Mouse (Mus musculus): Measurements from ENCODE around the gene Sec14l4. TPM values are rescaled to one million over a fixed set of nuclear protein-coding genes. Genes with fewer than 3 reads are reported as not detected.
A peak's percentile ranks its signal among the peaks of the same experiment; 100 is the strongest.

Sec14l4 gene
- polyA plus RNA-seq, 1 experiment, result 5.2 TPM

DNA sequence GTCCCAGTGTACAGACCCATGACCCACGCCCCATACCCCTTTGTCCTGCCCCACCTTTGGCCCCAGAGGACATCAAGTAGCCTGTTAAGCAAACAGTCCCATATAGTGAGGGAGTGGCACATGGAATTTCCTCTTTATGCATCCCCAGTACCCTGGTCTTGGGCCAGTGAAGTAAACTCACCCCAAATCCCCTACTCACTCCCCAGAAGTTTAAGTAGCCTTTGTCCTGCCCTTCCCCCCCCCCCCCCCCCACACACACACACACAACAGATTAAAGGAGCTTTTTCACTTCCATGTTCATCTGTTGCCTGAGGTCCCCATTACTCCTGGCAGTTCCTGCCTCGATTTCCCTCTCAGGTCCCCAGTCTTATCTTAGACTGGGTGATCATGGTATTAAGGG is 7.9 kb upstream of the Sec14l4 start:
- Histone ChIP-seq H3K4me3 (ENCODE audit: low read depth, low read length) (no peak overlapping the region), H3K36me3 (ENCODE audit: control insufficient read depth, insufficient read depth, low read length, poor library complexity, severe bottlenecking) (no peaks in the 10 kb centered on the region), H3K9ac (ENCODE audit: low read depth, poor library complexity, severe bottlenecking) (no peak overlapping the region), H3K27ac (ENCODE audit: insufficient read depth, low read length) (no peak overlapping the region), H3K9me3 (replicated peaks; ENCODE audit: control insufficient read depth, insufficient read depth, low read length, poor library complexity, severe bottlenecking) (0 out of 2 replicates have a peak, but pooled peaks cover 3% of the 10 kb centered on the region), H3K4me1 (ENCODE audit: control insufficient read depth, insufficient read depth, low read length) (peaks cover 2% of the 10 kb centered on the region), H3K27me3 (ENCODE audit: control insufficient read depth, insufficient read depth, low read length, poor library complexity, severe bottlenecking) (no peaks in the 10 kb centered on the region; the same call in 1 of the 2 replicates)
- TF ChIP-seq CTCF (IDR thresholded peaks at IDR 0.05; ENCODE audit: low read depth, low read length) (no peak), POLR2A (IDR thresholded peaks at IDR 0.05; ENCODE audit: insufficient read depth, low read length) (no peak), EP300 (IDR thresholded peaks at IDR 0.05; ENCODE audit: insufficient read depth, low read depth, low read length) (no peak)

DNA sequence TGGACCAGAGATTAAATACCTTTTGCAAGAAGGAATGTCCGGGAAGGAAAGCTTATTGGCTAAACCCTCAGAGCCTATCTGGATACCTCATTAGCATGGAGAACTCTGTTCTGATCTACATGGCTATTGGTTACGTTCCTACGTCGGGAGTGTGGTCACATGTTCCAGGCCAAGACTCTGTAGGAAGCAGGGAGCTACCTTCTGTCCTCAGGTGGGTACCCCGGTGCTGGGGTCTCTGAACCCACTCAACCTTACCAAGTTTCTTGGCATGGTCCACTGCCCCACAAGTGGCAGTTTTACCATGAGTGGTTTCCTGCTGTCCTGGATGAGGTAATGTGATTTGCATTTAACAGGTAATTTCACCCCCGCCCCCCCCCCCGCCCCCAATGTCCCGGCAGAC is 4.2 kb upstream of the Sec14l4 start:
- Histone ChIP-seq H3K36me3 (ENCODE audit: control insufficient read depth, insufficient read depth, low read length, poor library complexity, severe bottlenecking) (no peaks in the 10 kb centered on the region), H3K9ac (ENCODE audit: low read depth, poor library complexity, severe bottlenecking) (no peak overlapping the region), H3K4me1 (ENCODE audit: control insufficient read depth, insufficient read depth, low read length) (peaks cover 4% of the 10 kb centered on the region), H3K27ac (ENCODE audit: insufficient read depth, low read length) (no peak overlapping the region), H3K27me3 (ENCODE audit: control insufficient read depth, insufficient read depth, low read length, poor library complexity, severe bottlenecking) (no peaks in the 10 kb centered on the region; the same call in 1 of the 2 replicates), H3K9me3 (replicated peaks; ENCODE audit: control insufficient read depth, insufficient read depth, low read length, poor library complexity, severe bottlenecking) (0 out of 2 replicates have a peak, but pooled peaks cover 3% of the 10 kb centered on the region), H3K4me3 (ENCODE audit: low read depth, low read length) (no peak overlapping the region)
- no peak for TF ChIP-seq CTCF (IDR thresholded peaks at IDR 0.05; ENCODE audit: low read depth, low read length)
- TF ChIP-seq POLR2A (IDR thresholded peaks at IDR 0.05; ENCODE audit: insufficient read depth, low read length), result no peak
- no peak for TF ChIP-seq EP300 (IDR thresholded peaks at IDR 0.05; ENCODE audit: insufficient read depth, low read depth, low read length)

DNA sequence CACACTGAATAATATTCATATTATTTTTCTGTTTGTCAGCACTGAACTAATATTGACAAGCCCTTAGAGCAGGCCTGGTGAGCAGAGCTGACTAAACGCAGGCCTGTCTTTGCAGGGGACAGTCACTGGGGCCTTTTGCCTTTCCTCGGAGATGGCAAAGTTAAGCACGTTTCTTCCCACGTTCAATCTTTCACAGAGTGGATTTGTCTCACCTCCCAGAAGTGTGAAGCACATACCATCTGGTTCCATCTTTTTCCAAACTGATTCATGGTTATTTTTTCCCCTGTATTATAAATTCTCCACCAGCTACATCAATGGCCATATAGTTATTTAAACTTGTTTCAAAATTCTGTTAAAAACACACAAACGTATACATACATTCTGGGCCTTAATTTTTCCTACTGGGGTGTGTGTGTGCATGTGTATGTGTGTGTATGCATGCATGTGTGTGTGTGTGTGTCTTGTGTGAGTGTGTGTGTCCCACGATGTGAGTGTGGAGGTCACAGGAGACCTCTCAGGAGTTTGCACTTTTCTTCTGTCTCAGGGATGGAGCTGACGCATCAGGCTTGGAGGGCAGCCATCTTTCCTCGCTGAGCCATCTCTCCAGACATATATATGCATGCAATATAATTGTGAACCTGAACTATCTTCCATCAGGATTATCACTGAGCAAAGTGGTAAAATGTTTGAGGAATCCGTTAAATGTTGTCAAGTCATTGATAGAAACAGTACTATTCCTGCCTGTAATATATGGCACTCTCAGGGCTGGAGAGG is 3.5 kb upstream of the Sec14l4 start:
- TF ChIP-seq CTCF (IDR thresholded peaks at IDR 0.05; ENCODE audit: low read depth, low read length), result no peak
- TF ChIP-seq EP300 (IDR thresholded peaks at IDR 0.05; ENCODE audit: insufficient read depth, low read depth, low read length), result no peak
- no peak for TF ChIP-seq POLR2A (IDR thresholded peaks at IDR 0.05; ENCODE audit: insufficient read depth, low read length)
- Histone ChIP-seq H3K36me3 (ENCODE audit: control insufficient read depth, insufficient read depth, low read length, poor library complexity, severe bottlenecking) (no peaks in the 10 kb centered on the region), H3K9ac (ENCODE audit: low read depth, poor library complexity, severe bottlenecking) (no peak overlapping the region), H3K9me3 (replicated peaks; ENCODE audit: control insufficient read depth, insufficient read depth, low read length, poor library complexity, severe bottlenecking) (no peaks in the 10 kb centered on the region), H3K4me1 (ENCODE audit: control insufficient read depth, insufficient read depth, low read length) (peaks cover 4% of the 10 kb centered on the region), H3K4me3 (ENCODE audit: low read depth, low read length) (no peak overlapping the region), H3K27ac (ENCODE audit: insufficient read depth, low read length) (no peak overlapping the region), H3K27me3 (ENCODE audit: control insufficient read depth, insufficient read depth, low read length, poor library complexity, severe bottlenecking) (no peaks in the 10 kb centered on the region; the same call in 1 of the 2 replicates)

DNA sequence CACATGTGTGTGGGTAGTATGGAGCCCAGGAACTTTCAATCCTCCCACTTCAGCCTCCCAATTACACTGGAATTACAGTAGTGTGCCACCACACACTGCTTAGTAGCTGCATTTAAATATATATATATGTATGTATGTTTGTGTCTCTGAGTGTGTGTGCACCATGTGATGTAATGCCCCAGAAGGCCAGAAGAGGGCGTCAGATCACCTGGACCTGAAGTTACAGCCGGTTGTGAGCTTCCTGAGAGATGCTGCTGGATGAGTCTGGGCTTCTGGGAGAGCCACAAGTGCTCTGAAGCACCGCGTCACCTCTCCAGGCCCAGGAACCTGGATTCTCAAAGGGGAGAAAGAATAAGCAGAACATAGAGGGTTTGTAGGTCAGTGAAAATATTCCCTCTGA is 1.9 kb upstream of the Sec14l4 start:
- Histone ChIP-seq H3K4me3 (ENCODE audit: low read depth, low read length) (no peak overlapping the region), H3K27ac (ENCODE audit: insufficient read depth, low read length) (no peak overlapping the region), H3K36me3 (ENCODE audit: control insufficient read depth, insufficient read depth, low read length, poor library complexity, severe bottlenecking) (no peaks in the 10 kb centered on the region), H3K27me3 (ENCODE audit: control insufficient read depth, insufficient read depth, low read length, poor library complexity, severe bottlenecking) (no peaks in the 10 kb centered on the region), H3K4me1 (ENCODE audit: control insufficient read depth, insufficient read depth, low read length) (peaks cover 4% of the 10 kb centered on the region), H3K9me3 (replicated peaks; ENCODE audit: control insufficient read depth, insufficient read depth, low read length, poor library complexity, severe bottlenecking) (no peaks in the 10 kb centered on the region), H3K9ac (ENCODE audit: low read depth, poor library complexity, severe bottlenecking) (no peak overlapping the region)
- TF ChIP-seq EP300 (IDR thresholded peaks at IDR 0.05; ENCODE audit: insufficient read depth, low read depth, low read length) (no peak), CTCF (IDR thresholded peaks at IDR 0.05; ENCODE audit: low read depth, low read length) (peak; percentile 60), POLR2A (IDR thresholded peaks at IDR 0.05; ENCODE audit: insufficient read depth, low read length) (no peak)

DNA sequence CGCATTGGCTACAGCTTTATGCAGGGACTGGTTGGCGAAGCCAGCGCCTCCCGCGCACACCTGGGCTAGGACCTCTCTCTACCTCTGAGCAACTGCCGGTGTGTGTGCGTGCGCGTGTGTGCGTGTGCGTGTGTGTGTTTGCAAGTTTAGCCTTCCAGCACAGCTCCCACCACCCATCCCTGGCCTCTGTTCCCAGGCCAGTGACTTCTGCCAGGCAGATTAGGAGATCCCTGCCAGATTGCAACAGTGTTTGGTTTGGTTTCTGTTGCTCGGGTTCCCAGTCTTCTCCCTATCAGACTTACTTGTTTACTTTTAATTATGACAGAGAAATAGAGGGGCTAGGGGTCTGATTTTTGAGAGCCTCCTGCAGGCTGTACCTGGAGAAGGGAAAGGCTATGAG is 699 bp downstream of the Sec14l4 start:
- H3K4me3 ChIP-seq (ENCODE audit: low read depth, low read length), result peak overlapping the region; percentile 64
- H3K4me1 ChIP-seq (ENCODE audit: control insufficient read depth, insufficient read depth, low read length), result peaks cover 9% of the 10 kb centered on the region
- H3K27ac ChIP-seq (ENCODE audit: insufficient read depth, low read length), result no peak overlapping the region
- no peaks in the 10 kb centered on the region for H3K36me3 ChIP-seq (ENCODE audit: control insufficient read depth, insufficient read depth, low read length, poor library complexity, severe bottlenecking)
- no peaks in the 10 kb centered on the region for H3K27me3 ChIP-seq (ENCODE audit: control insufficient read depth, insufficient read depth, low read length, poor library complexity, severe bottlenecking)
- no peak for TF ChIP-seq CTCF (IDR thresholded peaks at IDR 0.05; ENCODE audit: low read depth, low read length)
- H3K9ac ChIP-seq (ENCODE audit: low read depth, poor library complexity, severe bottlenecking), result peak overlapping the region; percentile 35
- no peaks in the 10 kb centered on the region for H3K9me3 ChIP-seq (replicated peaks; ENCODE audit: control insufficient read depth, insufficient read depth, low read length, poor library complexity, severe bottlenecking)

DNA sequence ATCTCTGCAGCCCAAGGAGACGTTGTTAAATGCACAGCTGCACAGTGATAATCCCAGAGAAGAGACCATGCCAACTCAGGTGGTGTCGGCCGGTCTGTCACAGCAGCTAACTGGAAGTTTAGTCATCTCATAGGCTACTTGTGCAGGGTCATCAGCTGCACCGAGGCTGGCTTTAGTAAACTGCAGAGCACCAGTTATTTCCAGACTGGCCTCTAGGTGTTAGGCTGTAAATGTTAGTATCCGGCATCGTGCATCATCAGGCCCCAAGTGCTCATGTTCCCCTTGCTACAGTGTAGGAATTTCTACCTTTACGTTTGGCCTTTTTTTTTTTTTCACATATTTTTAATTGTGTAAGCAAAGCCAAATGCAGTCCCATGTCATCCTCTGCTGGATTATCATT is 2.2 kb downstream of the Sec14l4 start:
- H3K27ac ChIP-seq (ENCODE audit: insufficient read depth, low read length), result no peak overlapping the region
- H3K9ac ChIP-seq (ENCODE audit: low read depth, poor library complexity, severe bottlenecking), result no peak overlapping the region
- no peaks in the 10 kb centered on the region for H3K27me3 ChIP-seq (ENCODE audit: control insufficient read depth, insufficient read depth, low read length, poor library complexity, severe bottlenecking)
- TF ChIP-seq CTCF (IDR thresholded peaks at IDR 0.05; ENCODE audit: low read depth, low read length) (no peak), POLR2A (IDR thresholded peaks at IDR 0.05; ENCODE audit: insufficient read depth, low read length) (no peak), EP300 (IDR thresholded peaks at IDR 0.05; ENCODE audit: insufficient read depth, low read depth, low read length) (no peak)
- H3K9me3 ChIP-seq (replicated peaks; ENCODE audit: control insufficient read depth, insufficient read depth, low read length, poor library complexity, severe bottlenecking), result no peaks in the 10 kb centered on the region
- H3K36me3 ChIP-seq (ENCODE audit: control insufficient read depth, insufficient read depth, low read length, poor library complexity, severe bottlenecking), result no peaks in the 10 kb centered on the region
- peaks cover 7% of the 10 kb centered on the region for H3K4me1 ChIP-seq (ENCODE audit: control insufficient read depth, insufficient read depth, low read length)
- no peak overlapping the region for H3K4me3 ChIP-seq (ENCODE audit: low read depth, low read length)
